Mouse (Mus musculus): ENCODE data around the gene Trmt10a. TPM values are rescaled to one million over a fixed set of nuclear protein-coding genes. Genes with fewer than 3 reads are reported as not detected.

Gene Trmt10a
- polyA plus RNA-seq, 1 experiment: 2.1 TPM

DNA sequence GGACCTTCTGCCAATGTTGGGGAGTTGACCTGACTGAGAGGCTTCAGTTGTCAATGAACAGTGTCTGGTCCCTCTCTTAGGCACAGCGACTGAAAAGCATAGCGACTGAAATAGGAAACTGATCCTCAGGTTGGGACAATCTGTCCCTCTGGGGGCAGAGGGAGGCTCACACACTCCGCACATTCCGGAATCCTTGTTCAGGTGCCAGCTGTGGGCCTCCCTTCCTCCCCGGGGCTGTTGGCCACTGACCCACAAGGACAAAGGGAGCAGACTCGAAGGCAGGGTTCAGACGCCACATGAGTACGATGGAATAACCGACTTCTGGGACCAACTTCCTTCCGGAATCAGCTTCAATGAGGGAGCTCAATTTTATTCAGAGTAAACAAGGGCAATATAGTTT is 18.4 kb downstream of the Trmt10a start:
- Histone ChIP-seq H3K27me3 (ENCODE audit: control insufficient read depth, insufficient read depth, low read length) (no peaks in the 10 kb centered on the region), H3K4me3 (ENCODE audit: control insufficient read depth, insufficient read depth, low read length) (no peak overlapping the region), H3K27ac (ENCODE audit: control insufficient read depth, insufficient read depth, low read length) (no peak overlapping the region), H3K36me3 (ENCODE audit: control insufficient read depth, insufficient read depth, low read length) (no peaks in the 10 kb centered on the region), H3K4me1 (replicated peaks; ENCODE audit: control insufficient read depth, insufficient read depth, low read length) (peaks cover 2% of the 10 kb centered on the region; the same call in 1 of the 2 replicates)
- 93% methylated on average over 10 of the region's 10 CpGs for WGBS
- no peak for TF ChIP-seq POLR2A (IDR thresholded peaks at IDR 0.05; ENCODE audit: control insufficient read depth, extremely low read depth, insufficient read depth, low read length, poor library complexity)
- no peak for TF ChIP-seq CTCF (IDR thresholded peaks at IDR 0.05; ENCODE audit: borderline replicate concordance, control insufficient read depth, extremely low read depth, insufficient read depth, low read length, poor library complexity)
- DNase-seq: no peak

- Histone ChIP-seq H3K36me3 (ENCODE audit: control insufficient read depth, insufficient read depth, low read length) (no peaks in the 10 kb centered on the region), H3K4me3 (ENCODE audit: control insufficient read depth, insufficient read depth, low read length) (no peak overlapping the region), H3K27me3 (ENCODE audit: control insufficient read depth, insufficient read depth, low read length) (no peaks in the 10 kb centered on the region), H3K4me1 (replicated peaks; ENCODE audit: control insufficient read depth, insufficient read depth, low read length) (peaks cover 2% of the 10 kb centered on the region; the same call in 1 of the 2 replicates), H3K27ac (ENCODE audit: control insufficient read depth, insufficient read depth, low read length) (no peak overlapping the region)
- 60% methylated on average over 4 of the region's 4 CpGs for WGBS
- no peak for DNase-seq
- TF ChIP-seq POLR2A (IDR thresholded peaks at IDR 0.05; ENCODE audit: control insufficient read depth, extremely low read depth, insufficient read depth, low read length, poor library complexity) (no peak), CTCF (IDR thresholded peaks at IDR 0.05; ENCODE audit: borderline replicate concordance, control insufficient read depth, extremely low read depth, insufficient read depth, low read length, poor library complexity) (no peak)
These were observed 19.4 kb downstream of the Trmt10a start for GRCm38 (mm10) chr3:138162553-138163183.

GRCm38 (mm10) chr3:138173291-138173690 is 30.0 kb downstream of the Trmt10a start:
- TF ChIP-seq CTCF (IDR thresholded peaks at IDR 0.05; ENCODE audit: borderline replicate concordance, control insufficient read depth, extremely low read depth, insufficient read depth, low read length, poor library complexity) (no peak), POLR2A (IDR thresholded peaks at IDR 0.05; ENCODE audit: control insufficient read depth, extremely low read depth, insufficient read depth, low read length, poor library complexity) (no peak)
- DNase-seq: peak; percentile 16
- WGBS: 88% methylated on average over 10 of the region's 10 CpGs

GRCm38 (mm10) chr3:138175551-138175950 is 32.3 kb downstream of the Trmt10a start:
- Histone ChIP-seq H3K27me3 (ENCODE audit: control insufficient read depth, insufficient read depth, low read length) (no peaks in the 10 kb centered on the region), H3K4me1 (replicated peaks; ENCODE audit: control insufficient read depth, insufficient read depth, low read length) (no peaks in the 10 kb centered on the region), H3K4me3 (ENCODE audit: control insufficient read depth, insufficient read depth, low read length) (no peak overlapping the region), H3K36me3 (ENCODE audit: control insufficient read depth, insufficient read depth, low read length) (no peaks in the 10 kb centered on the region), H3K27ac (ENCODE audit: control insufficient read depth, insufficient read depth, low read length) (no peak overlapping the region)
- TF ChIP-seq POLR2A (IDR thresholded peaks at IDR 0.05; ENCODE audit: control insufficient read depth, extremely low read depth, insufficient read depth, low read length, poor library complexity) (no peak), CTCF (IDR thresholded peaks at IDR 0.05; ENCODE audit: borderline replicate concordance, control insufficient read depth, extremely low read depth, insufficient read depth, low read length, poor library complexity) (no peak)
- no peak for DNase-seq
- 95% methylated on average over 6 of the region's 6 CpGs for WGBS

More at GRCm38 (mm10) chr3:138173291-138173690, 30.0 kb downstream of the Trmt10a start:
- H3K4me1 ChIP-seq (replicated peaks; ENCODE audit: control insufficient read depth, insufficient read depth, low read length): no peaks in the 10 kb centered on the region
- H3K27ac ChIP-seq (ENCODE audit: control insufficient read depth, insufficient read depth, low read length): no peak overlapping the region
- H3K36me3 ChIP-seq (ENCODE audit: control insufficient read depth, insufficient read depth, low read length): no peaks in the 10 kb centered on the region
- no peaks in the 10 kb centered on the region for H3K27me3 ChIP-seq (ENCODE audit: control insufficient read depth, insufficient read depth, low read length)
- no peak overlapping the region for H3K4me3 ChIP-seq (ENCODE audit: control insufficient read depth, insufficient read depth, low read length)

DNA sequence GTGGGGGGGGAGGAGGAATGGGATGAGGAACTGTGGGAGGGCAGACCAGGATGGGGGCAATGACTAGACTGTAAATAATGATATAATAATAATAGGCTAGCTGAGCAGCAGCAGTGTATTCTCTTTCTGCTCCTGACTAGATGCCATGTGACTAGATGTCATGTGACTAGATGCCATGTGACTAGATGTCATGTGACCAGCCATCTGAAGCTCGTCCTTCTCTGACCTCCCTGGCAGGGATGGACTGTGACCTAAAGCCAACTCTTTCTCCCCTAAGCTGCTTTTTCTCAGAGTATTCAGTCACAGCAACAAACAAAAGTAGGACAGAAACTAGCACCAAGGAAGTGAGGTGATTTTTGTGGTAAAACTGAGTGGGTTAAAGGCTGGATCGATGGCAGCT is 38.8 kb downstream of the Trmt10a start:
- Histone ChIP-seq H3K27ac (ENCODE audit: control insufficient read depth, insufficient read depth, low read length) (no peak overlapping the region), H3K4me3 (ENCODE audit: control insufficient read depth, insufficient read depth, low read length) (no peak overlapping the region), H3K36me3 (ENCODE audit: control insufficient read depth, insufficient read depth, low read length) (no peaks in the 10 kb centered on the region), H3K27me3 (ENCODE audit: control insufficient read depth, insufficient read depth, low read length) (no peaks in the 10 kb centered on the region), H3K4me1 (replicated peaks; ENCODE audit: control insufficient read depth, insufficient read depth, low read length) (no peaks in the 10 kb centered on the region)
- no peak for DNase-seq
- 90% methylated on average over 2 of the region's 2 CpGs for WGBS
- TF ChIP-seq CTCF (IDR thresholded peaks at IDR 0.05; ENCODE audit: borderline replicate concordance, control insufficient read depth, extremely low read depth, insufficient read depth, low read length, poor library complexity) (no peak), POLR2A (IDR thresholded peaks at IDR 0.05; ENCODE audit: control insufficient read depth, extremely low read depth, insufficient read depth, low read length, poor library complexity) (no peak)

DNA sequence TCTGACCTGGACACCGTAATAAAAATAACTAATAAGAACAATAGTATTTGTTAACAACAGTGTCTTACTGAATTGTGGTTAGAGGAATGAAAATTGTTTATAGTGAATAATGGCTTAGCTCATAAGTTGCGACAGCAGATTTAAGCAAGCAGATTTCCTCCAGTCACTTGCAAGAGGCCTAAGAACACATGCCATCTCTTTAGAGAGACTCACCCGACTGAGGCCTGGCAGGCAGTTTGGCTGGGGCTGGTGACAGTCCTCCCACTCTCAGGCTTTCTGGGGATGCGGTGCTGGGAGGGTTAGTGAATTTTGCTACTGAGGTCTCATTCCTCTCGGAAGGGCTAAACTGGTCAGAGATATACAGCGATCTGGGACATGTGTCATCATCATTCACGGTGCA is 40.1 kb downstream of the Trmt10a start:
- WGBS: 94% methylated on average over 7 of the region's 7 CpGs

GRCm38 (mm10) chr3:138185290-138185689 is 42.0 kb downstream of the Trmt10a start:
- no peaks in the 10 kb centered on the region for H3K36me3 ChIP-seq (ENCODE audit: control insufficient read depth, insufficient read depth, low read length)
- H3K4me3 ChIP-seq (ENCODE audit: control insufficient read depth, insufficient read depth, low read length): no peak overlapping the region
- 77% methylated on average over 4 of the region's 4 CpGs for WGBS
- H3K27me3 ChIP-seq (ENCODE audit: control insufficient read depth, insufficient read depth, low read length): no peaks in the 10 kb centered on the region
- TF ChIP-seq CTCF (IDR thresholded peaks at IDR 0.05; ENCODE audit: borderline replicate concordance, control insufficient read depth, extremely low read depth, insufficient read depth, low read length, poor library complexity): no peak
- no peak for TF ChIP-seq POLR2A (IDR thresholded peaks at IDR 0.05; ENCODE audit: control insufficient read depth, extremely low read depth, insufficient read depth, low read length, poor library complexity)
- H3K27ac ChIP-seq (ENCODE audit: control insufficient read depth, insufficient read depth, low read length): no peak overlapping the region
- DNase-seq: no peak
- H3K4me1 ChIP-seq (replicated peaks; ENCODE audit: control insufficient read depth, insufficient read depth, low read length): no peaks in the 10 kb centered on the region

More for the DNA sequence above, 40.1 kb downstream of the Trmt10a start:
- Histone ChIP-seq H3K27me3 (ENCODE audit: control insufficient read depth, insufficient read depth, low read length) (no peaks in the 10 kb centered on the region), H3K27ac (ENCODE audit: control insufficient read depth, insufficient read depth, low read length) (no peak overlapping the region), H3K36me3 (ENCODE audit: control insufficient read depth, insufficient read depth, low read length) (no peaks in the 10 kb centered on the region), H3K4me1 (replicated peaks; ENCODE audit: control insufficient read depth, insufficient read depth, low read length) (no peaks in the 10 kb centered on the region), H3K4me3 (ENCODE audit: control insufficient read depth, insufficient read depth, low read length) (no peak overlapping the region)
- TF ChIP-seq CTCF (IDR thresholded peaks at IDR 0.05; ENCODE audit: borderline replicate concordance, control insufficient read depth, extremely low read depth, insufficient read depth, low read length, poor library complexity): no peak
- no peak for DNase-seq

Data from thymus, adult 2 months (tissue).